8 mouse cellular contexts compared by ENCODE assay signal in the genomic region with DNA sequence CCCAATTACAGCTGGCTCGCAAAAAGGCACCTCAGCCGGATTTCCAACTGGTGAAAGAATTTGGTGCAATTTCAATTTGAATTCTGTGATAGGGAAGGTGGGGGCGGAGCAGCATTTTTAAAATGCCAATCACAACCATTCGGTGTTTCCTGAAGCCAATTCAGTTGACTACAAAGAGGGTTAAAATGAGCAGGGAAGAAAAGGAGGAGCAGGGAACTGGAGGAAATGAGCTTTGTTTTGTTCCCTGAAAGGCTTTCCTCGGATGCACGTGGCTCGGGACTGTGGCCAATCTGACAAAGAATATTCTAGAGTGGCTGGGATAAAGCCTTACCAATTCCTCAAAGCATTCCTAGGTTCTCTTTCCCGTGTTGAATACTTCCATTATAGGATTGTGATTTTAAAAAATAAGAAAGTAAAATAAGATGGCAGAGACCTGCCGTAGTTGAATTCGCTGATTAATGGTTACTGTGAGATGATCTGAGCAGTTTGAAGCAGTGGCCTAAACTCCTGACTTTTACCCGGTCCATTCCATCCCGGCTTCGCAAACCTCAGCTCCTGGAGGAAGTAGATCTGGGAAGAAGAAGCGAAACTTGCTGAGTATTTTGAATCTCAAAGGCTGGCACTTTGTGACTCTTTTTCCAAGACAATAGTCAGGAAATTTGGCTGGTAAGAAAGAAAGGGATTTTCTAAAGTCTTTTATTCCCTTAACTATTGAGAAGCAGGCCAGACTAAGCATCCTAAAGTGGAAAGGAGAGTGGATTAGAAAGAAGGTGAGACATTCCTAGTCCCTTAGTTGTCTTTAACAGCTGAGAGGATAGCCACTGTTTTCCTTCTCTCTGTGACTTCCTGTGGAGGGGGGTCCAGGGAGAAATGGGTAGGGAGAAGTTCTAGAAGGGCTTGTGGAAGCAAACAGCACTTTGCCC.
DNase-seq lines count a peak whose midpoint lies in the region; ATAC-seq and TF ChIP-seq lines count a peak whose summit lies in the region.
"Had no signal": no experiment of that assay in that cellular context is flagged by ENCODE, and none has a peak within 500 bp of the region (broad histone marks: within the 10 kb centered on the region; RNA-seq: fewer than 3 reads in every experiment).

No protein-coding gene starts in this region.

- H3K4me2 ChIP-seq in lung, embryonic 14.5 days, result no peak overlapping the region
- no peak overlapping the region for H3K4me2 ChIP-seq in forebrain, embryonic 14.5 days (ENCODE audit: low read length)
- 0 out of 2 replicates have a peak overlapping the region, but pooled peaks have one; percentile 16 for H3K4me2 ChIP-seq in midbrain, postnatal 0 days (ENCODE audit: low read depth, low read length, poor library complexity, severe bottlenecking)
- H3K4me2 ChIP-seq: embryonic facial prominence, embryonic 12.5 days had no signal

- H3K9ac ChIP-seq in lung, embryonic 14.5 days, result no peak overlapping the region
- H3K9ac ChIP-seq in forebrain, embryonic 14.5 days (ENCODE audit: low read length), result no peak overlapping the region
- no peak overlapping the region for H3K9ac ChIP-seq in midbrain, postnatal 0 days (replicated peaks; ENCODE audit: low read length, poor library complexity, severe bottlenecking)
- H3K9ac ChIP-seq: embryonic facial prominence, embryonic 12.5 days had no signal

- no peaks in the 10 kb centered on the region for H3K9me3 ChIP-seq in lung, embryonic 14.5 days (ENCODE audit: low read depth, low read length)
- H3K9me3 ChIP-seq in forebrain, embryonic 14.5 days (replicated peaks; ENCODE audit: control insufficient read depth, low read length), result no peaks in the 10 kb centered on the region
- H3K9me3 ChIP-seq in midbrain, postnatal 0 days (ENCODE audit: low read length), result no peaks in the 10 kb centered on the region
- H3K9me3 ChIP-seq: embryonic facial prominence, embryonic 12.5 days had no signal

- no peak overlapping the region for H3K27ac ChIP-seq in lung, embryonic 14.5 days (ENCODE audit: low read depth)
- no peak overlapping the region for H3K27ac ChIP-seq in forebrain, embryonic 14.5 days (ENCODE audit: low read depth, low read length)
- H3K27ac ChIP-seq in midbrain, postnatal 0 days (ENCODE audit: low read depth, low read length), result no peak overlapping the region
- H3K27ac ChIP-seq: embryonic facial prominence, embryonic 12.5 days had no signal

- 59% methylated on average over 14 of the region's 14 CpGs for WGBS in lung, embryonic 14.5 days
- WGBS in lung, adult 2 months, result 39% methylated on average over 14 of the region's 14 CpGs
- WGBS in forebrain, embryonic 14.5 days, result 17% methylated on average over 14 of the region's 14 CpGs
- 29% methylated on average over 14 of the region's 14 CpGs for WGBS in midbrain, postnatal 0 days

- no peak overlapping the region for H3K4me3 ChIP-seq in lung, embryonic 14.5 days (ENCODE audit: low read depth, low read length)
- H3K4me3 ChIP-seq in lung, adult 2 months (replicated peaks; ENCODE audit: extremely low read depth, low read depth, low read length), result no peak overlapping the region
- no peak overlapping the region for H3K4me3 ChIP-seq in forebrain, embryonic 14.5 days (ENCODE audit: low read depth, low read length)
- no peak overlapping the region for H3K4me3 ChIP-seq in midbrain, postnatal 0 days (ENCODE audit: low read depth, low read length)
- H3K4me3 ChIP-seq: embryonic facial prominence, embryonic 12.5 days had no signal

- DNase-seq in lung, embryonic 14.5 days, result peak; percentile 25
- DNase-seq in lung, adult 2 months, result no peak
- DNase-seq in forebrain, embryonic 14.5 days (ENCODE audit: low spot score), result peak; percentile 73
- DNase-seq in heart, postnatal 4 days, result peak; percentile 23
- no peak for DNase-seq in midbrain, postnatal 0 days (ENCODE audit: low spot score)
- DNase-seq in spleen, postnatal 14 days (ENCODE audit: low spot score in 2 of 2), result no peak
- no peak for DNase-seq in thymus, postnatal 0 days (ENCODE audit: low spot score)

- no peaks in the 10 kb centered on the region for H3K27me3 ChIP-seq in lung, embryonic 14.5 days (ENCODE audit: insufficient read depth, low read length)
- H3K27me3 ChIP-seq in forebrain, embryonic 14.5 days (replicated peaks; ENCODE audit: control insufficient read depth, insufficient read depth, low read length), result no peaks in the 10 kb centered on the region
- no peaks in the 10 kb centered on the region for H3K27me3 ChIP-seq in midbrain, postnatal 0 days (ENCODE audit: insufficient read depth, low read length)
- H3K27me3 ChIP-seq: embryonic facial prominence, embryonic 12.5 days had no signal

- 0 out of 2 replicates have a peak, but pooled peaks have one; percentile 7 for ATAC-seq in lung, embryonic 14.5 days (ENCODE audit: insufficient read depth)
- ATAC-seq in forebrain, embryonic 14.5 days, result peak; percentile 40; the same call in 1 of the 2 replicates
- no peak for ATAC-seq in midbrain, postnatal 0 days (ENCODE audit: low FRiP score)

- TF ChIP-seq CTCF in lung, embryonic 14.5 days (IDR thresholded peaks at IDR 0.05; ENCODE audit: low read depth), result no peak
- no peak for TF ChIP-seq CTCF in lung, adult 2 months (IDR thresholded peaks at IDR 0.05; ENCODE audit: insufficient read depth, low read length)
- no peak for TF ChIP-seq CTCF in midbrain, postnatal 0 days (IDR thresholded peaks at IDR 0.05)

- no peaks in the 10 kb centered on the region for H3K36me3 ChIP-seq in lung, embryonic 14.5 days (ENCODE audit: insufficient read depth)
- H3K36me3 ChIP-seq in forebrain, embryonic 14.5 days (ENCODE audit: control insufficient read depth, insufficient read depth, low read length), result no peaks in the 10 kb centered on the region
- H3K36me3 ChIP-seq in midbrain, postnatal 0 days (ENCODE audit: insufficient read depth, low read length), result no peaks in the 10 kb centered on the region
- H3K36me3 ChIP-seq: embryonic facial prominence, embryonic 12.5 days had no signal

- TF ChIP-seq POLR2A in lung, adult 2 months (IDR thresholded peaks at IDR 0.05; ENCODE audit: borderline replicate concordance, extremely low read depth, low read depth, low read length), result no peak

- no peaks in the 10 kb centered on the region for H3K4me1 ChIP-seq in lung, embryonic 14.5 days (ENCODE audit: insufficient read depth)
- peaks cover 21% of the 10 kb centered on the region for H3K4me1 ChIP-seq in lung, adult 2 months (ENCODE audit: control insufficient read depth, insufficient read depth, low read length)
- H3K4me1 ChIP-seq in forebrain, embryonic 14.5 days (ENCODE audit: control insufficient read depth, insufficient read depth, low read length), result peaks cover 8% of the 10 kb centered on the region
- H3K4me1 ChIP-seq in midbrain, postnatal 0 days (ENCODE audit: insufficient read depth, low read length), result no peaks in the 10 kb centered on the region

Comparison
In these comparisons a context has a peak if more than half of its experiments do, and no peak if none do; other contexts are left out.
1. DNase-seq: peak in lung, embryonic 14.5 days (single experiment), forebrain, embryonic 14.5 days (single experiment) and heart, postnatal 4 days (single experiment); none in lung, adult 2 months (single experiment), midbrain, postnatal 0 days (single experiment), spleen, postnatal 14 days (0 of 2) and thymus, postnatal 0 days (single experiment).